In the genomic region with DNA sequence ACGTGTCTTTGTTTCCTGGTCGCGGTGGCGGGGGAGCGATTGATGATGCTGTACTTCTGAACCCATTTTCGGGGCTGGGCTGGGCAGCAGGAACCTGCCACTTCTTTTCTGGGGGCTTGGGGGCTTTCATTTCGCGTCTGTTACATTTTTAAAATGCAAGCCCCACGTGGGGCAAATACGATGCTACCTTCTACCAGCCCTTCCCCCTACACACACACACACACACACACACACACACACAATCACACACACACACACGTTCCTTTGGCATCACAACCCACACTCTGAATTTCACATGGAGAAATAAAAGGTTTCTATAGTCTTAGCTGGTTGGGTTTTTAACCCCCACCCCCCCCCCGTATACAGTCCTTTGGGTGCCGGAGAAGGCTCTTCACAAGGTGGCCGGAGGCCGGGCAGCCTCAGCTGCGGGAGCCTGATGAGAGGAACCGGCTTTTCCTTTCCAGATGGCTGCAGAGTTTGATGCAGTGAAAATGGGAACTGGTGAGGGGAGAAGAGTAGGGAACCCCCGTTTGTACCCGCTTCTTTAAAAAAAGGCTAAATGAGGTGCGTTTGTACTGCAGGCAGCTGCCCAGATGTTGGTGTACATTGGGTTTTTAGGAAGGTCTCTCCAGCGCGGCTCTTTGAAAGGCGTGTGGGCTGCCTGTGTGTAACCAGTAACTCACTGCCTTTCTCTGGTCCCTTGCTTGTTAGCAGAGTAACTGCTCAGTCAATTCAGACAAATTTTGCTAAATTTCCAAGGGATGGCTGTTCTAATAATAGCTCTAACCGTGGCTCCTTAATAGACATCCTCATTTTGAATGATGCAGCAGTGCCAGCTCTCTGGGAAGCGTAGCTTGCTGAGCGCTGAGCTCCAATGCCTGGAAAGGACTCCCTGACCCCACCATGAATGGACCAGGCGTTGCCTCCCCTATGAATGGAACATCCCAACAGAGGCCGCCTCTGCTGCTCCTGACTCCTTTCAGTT, we compare ENCODE assay signal across 8 mouse cellular contexts.
A peak's percentile ranks its signal among the peaks of the same experiment; 100 is the strongest.
DNase-seq lines count a peak whose midpoint lies in the region; ATAC-seq lines count a peak whose summit lies in the region.

No protein-coding gene starts in this region.

- H3K9ac ChIP-seq in stomach, embryonic 14.5 days (replicated peaks; ENCODE audit: low read depth, low read length): peak overlapping the region; percentile 64

- H3K4me3 ChIP-seq in heart, embryonic 10.5 days: peak overlapping the region; percentile 89
- H3K4me3 ChIP-seq in macrophage (ENCODE audit: inconsistent target): peak overlapping the region; percentile 30
- peak overlapping the region; percentile 60 for H3K4me3 ChIP-seq in stomach, embryonic 14.5 days (ENCODE audit: low read depth, low read length)

- H3K27ac ChIP-seq in heart, embryonic 10.5 days: peak overlapping the region; percentile 96
- no peak overlapping the region for H3K27ac ChIP-seq in macrophage
- peak overlapping the region; percentile 73; the same call in 1 of the 2 replicates for H3K27ac ChIP-seq in stomach, embryonic 14.5 days (ENCODE audit: low read length)

- peaks cover 3% of the 10 kb centered on the region; the same call in 1 of the 2 replicates for H3K9me3 ChIP-seq in heart, embryonic 10.5 days
- H3K9me3 ChIP-seq in stomach, embryonic 14.5 days (ENCODE audit: control insufficient read depth, low read depth, low read length): no peaks in the 10 kb centered on the region

- no peaks in the 10 kb centered on the region for H3K27me3 ChIP-seq in heart, embryonic 10.5 days (ENCODE audit: insufficient read depth, poor library complexity, severe bottlenecking)
- H3K27me3 ChIP-seq in stomach, embryonic 14.5 days (ENCODE audit: control insufficient read depth, insufficient read depth, low read length): no peaks in the 10 kb centered on the region

- ATAC-seq in stomach, embryonic 14.5 days (ENCODE audit: insufficient number of reproducible peaks, insufficient read depth, low FRiP score, low read depth): no peak

- under 1% methylated on average over 28 of the region's 28 CpGs for WGBS in heart, embryonic 10.5 days
- 10% methylated on average over 26 of the region's 28 CpGs for WGBS in macrophage (ENCODE audit: missing documents)
- WGBS in stomach, embryonic 14.5 days: 2% methylated on average over 28 of the region's 28 CpGs

- H3K36me3 ChIP-seq in heart, embryonic 10.5 days: no peaks in the 10 kb centered on the region
- no peaks in the 10 kb centered on the region for H3K36me3 ChIP-seq in macrophage (ENCODE audit: inconsistent target)
- H3K36me3 ChIP-seq in stomach, embryonic 14.5 days (ENCODE audit: control insufficient read depth, insufficient read depth, low read length): no peaks in the 10 kb centered on the region

- peaks cover 19% of the 10 kb centered on the region for H3K4me1 ChIP-seq in heart, embryonic 10.5 days
- 0 out of 2 replicates have a peak, but pooled peaks cover 3% of the 10 kb centered on the region for H3K4me1 ChIP-seq in stomach, embryonic 14.5 days (ENCODE audit: control insufficient read depth, insufficient read depth, low read length)

- peak; percentile 18 for DNase-seq in ovary, postnatal 10 days (ENCODE audit: low spot score)
- no peak for DNase-seq in ovary, postnatal 14 days (ENCODE audit: low spot score)
- DNase-seq in embryo, embryonic 10 days (ENCODE audit: low spot score): peak; percentile 89
- DNase-seq in heart, embryonic 10.5 days (ENCODE audit: low spot score): peak; percentile 77
- DNase-seq in layer of hippocampus, postnatal 10 days (ENCODE audit: low spot score in 2 of 2): peak; percentile 47 to 62
- DNase-seq in spleen, postnatal 14 days (ENCODE audit: low spot score in 2 of 2): no peak

- 0 out of 2 replicates have a peak, but pooled peaks cover 7% of the 10 kb centered on the region for H3K79me2 ChIP-seq in macrophage (ENCODE audit: inconsistent target)

- peak overlapping the region; percentile 78 for H3K4me2 ChIP-seq in stomach, embryonic 14.5 days (replicated peaks; ENCODE audit: low read depth, low read length)

Comparison
In these comparisons a context has a peak if more than half of its experiments do, and no peak if none do; other contexts are left out.
1. DNase-seq: peak in ovary, postnatal 10 days (single experiment), embryo, embryonic 10 days (single experiment), heart, embryonic 10.5 days (single experiment) and layer of hippocampus, postnatal 10 days (2 of 2); none in ovary, postnatal 14 days (single experiment) and spleen, postnatal 14 days (0 of 2).
2. H3K4me3 ChIP-seq: peak in every context shown above with its lines; median percentile 89 in heart, embryonic 10.5 days; 60 in stomach, embryonic 14.5 days; 30 in macrophage.